Mouse (Mus musculus) layer of hippocampus, postnatal 36 days (tissue): Measurements from ENCODE around the gene Map4k3. TPM values are rescaled to one million over a fixed set of nuclear protein-coding genes. Genes with fewer than 3 reads are reported as not detected.

ENCODE experiments used
- DNase-seq, 2 experiments: peaks; one replicate each; pipeline ENCODE4 v3.0.0; 2022
- total RNA-seq, 2 experiments: library from RNA; stranded (reverse); gene quantifications; 2 replicates each; pipeline ENCODE4 v1.2.3; 2021

The Map4k3 gene
- total RNA-seq, 2 experiments from 2014 or later, result 89.8 to 92.7 TPM

GRCm38 (mm10) chr17:80683041-80683440 lies 45.2 kb downstream of the Map4k3 start:
- DNase-seq, result no peak

DNA sequence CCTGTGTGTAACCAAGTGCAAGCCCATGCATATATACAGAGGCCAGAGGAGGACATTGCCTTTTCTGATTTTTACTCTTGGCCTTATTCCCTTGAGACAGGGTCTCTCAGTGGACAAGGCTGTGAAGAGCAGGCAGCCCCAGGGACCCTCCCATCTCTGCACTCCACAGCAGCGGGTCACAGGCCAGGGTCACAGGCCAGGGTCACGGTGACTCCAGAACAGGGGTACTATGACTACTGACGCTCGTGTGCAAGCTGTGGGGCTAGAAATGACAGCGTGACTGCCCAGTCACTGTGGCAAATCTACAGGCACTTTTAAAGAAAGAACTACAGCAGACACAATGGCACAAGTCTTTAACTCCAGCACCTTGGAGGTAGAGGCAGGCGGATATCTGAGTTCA lies 50.1 kb downstream of the Map4k3 start:
- DNase-seq, result no peak

GRCm38 (mm10) chr17:80676859-80677535 lies 51.3 kb downstream of the Map4k3 start:
- DNase-seq, result no peak

DNA sequence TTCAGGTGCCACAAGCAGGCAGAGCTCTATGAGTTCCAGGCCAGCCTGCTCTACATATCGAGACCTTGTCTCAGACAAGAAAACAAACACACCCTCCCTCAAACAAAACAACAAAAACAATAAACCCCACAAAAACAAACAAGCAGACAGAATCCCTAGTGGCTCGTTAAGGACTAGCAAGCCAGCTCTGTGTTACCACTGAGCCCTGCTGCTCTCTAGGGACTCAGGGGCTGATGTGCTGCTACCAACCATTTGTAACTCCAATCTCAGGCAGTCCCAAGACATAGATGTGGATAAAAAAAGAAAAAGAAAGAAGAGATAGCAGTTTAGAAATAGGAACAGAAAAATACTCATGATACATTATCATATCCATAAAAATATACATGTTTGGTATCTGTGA lies 52.1 kb downstream of the Map4k3 start:
- DNase-seq, result no peak

- DNase-seq, result no peak
These were observed 57.9 kb downstream of the Map4k3 start for GRCm38 (mm10) chr17:80670395-80670794.

DNA sequence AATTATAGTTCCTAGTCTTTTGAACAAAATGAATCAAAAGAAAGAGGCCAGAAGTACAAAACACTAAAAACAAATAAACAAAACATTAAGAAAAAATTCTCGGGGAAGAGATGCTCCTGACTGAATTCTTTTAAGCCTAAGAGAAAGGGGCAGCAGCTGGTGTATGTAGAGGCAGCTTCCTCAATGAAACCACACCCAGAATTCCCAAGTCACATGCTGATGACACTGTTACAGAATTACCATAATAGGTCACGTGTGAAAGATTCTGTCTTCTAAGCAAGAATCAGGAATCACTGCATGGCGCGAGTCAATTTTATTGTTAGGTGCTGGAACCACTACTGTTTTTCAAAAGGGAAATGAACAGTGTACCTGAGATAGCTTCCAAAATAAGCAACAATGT lies 64.7 kb downstream of the Map4k3 start:
- no peak for DNase-seq

DNA sequence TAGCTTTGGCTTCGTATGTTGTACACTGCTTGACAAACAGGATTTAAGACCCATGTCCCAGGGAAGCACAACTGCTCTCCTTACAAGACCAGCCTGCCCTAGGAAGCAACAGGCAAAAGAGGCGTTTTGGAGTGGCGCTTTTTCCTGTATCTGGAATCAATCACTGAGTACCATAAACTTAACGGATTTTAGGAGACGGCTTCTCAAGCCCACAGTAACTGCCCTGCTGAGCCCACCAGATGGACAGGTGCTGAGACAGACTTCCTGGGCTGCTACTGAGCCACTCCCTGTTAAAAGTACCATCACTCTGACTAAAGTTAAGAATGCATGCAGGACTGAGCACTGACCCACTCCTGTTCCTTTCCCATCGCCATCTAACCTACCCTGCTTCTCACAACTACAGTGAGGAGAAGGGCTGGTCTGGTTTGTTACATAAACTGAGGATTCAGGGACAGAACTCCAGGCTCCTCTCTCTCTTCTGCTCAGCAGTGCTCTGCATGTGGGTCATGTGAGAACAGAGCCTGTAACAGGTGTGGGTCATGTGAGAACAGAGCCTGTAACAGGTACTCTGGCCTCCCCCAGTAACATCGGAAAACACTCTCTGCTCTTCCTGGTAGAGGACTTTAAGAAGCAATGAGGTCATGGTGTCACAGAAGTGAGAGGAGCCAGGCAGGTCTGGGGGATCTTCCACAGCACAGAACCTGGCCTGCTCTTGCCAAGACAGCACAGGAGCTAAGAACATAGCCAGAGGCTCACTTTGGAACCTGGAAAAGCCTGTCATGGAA lies 65.3 kb downstream of the Map4k3 start:
- no peak for DNase-seq

DNA sequence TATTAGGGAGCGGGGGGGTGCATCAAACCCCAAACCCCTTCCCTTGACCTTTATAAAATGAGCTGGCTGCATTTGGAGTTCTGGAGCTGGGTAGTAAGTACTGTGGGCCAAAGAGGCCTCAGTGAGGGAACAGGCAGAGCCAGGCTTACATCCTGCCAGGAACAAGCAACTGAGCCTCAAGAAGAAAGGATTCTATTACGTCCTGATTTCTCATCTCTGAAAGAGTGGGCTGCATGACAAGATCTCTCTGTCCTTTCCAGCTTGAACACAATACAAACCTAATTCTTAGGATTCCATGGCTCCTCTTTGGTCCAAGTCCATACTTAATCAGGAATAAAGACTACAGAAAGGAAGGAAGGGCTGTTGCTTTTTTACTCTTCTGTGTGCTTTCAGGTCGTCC lies 66.4 kb downstream of the Map4k3 start:
- peak in 1 of 2 experiments; percentile 27 for DNase-seq

DNA sequence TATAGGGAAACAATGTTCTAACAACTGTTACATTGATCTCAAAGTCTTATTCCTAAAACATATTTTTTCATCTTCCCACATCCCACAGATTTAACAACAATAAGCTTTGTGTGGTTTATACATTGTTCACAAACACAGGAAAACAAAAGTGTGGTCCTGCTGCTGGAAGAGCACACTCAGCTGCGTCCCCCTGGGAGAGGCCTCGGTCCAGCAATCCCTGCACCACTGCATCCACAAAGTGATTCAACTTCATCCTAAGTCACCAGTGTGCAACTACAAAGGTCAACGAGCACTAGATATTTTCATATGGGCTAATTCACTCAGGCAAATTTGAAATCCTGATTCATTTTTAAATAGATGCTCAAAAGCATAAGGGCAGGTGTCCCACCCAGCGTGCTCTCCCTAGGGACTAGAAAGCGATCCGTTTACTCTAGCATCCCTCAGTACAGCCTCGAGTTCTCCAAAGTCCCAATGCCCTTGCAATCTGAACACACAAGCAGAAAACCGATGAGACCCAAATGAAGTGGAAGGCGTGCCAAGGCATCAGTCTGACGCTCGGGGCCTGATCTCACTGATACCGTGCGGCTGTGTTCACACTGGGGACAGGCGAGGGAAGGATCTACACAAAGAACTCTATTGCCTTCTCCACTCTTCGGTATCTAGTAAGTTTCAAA lies 67.4 kb downstream of the Map4k3 start:
- DNase-seq, result no peak

- no peak for DNase-seq
These were observed 68.1 kb downstream of the Map4k3 start for GRCm38 (mm10) chr17:80660234-80660633.

- DNase-seq, result no peak
These were observed 68.5 kb downstream of the Map4k3 start for GRCm38 (mm10) chr17:80659821-80660220.

DNA sequence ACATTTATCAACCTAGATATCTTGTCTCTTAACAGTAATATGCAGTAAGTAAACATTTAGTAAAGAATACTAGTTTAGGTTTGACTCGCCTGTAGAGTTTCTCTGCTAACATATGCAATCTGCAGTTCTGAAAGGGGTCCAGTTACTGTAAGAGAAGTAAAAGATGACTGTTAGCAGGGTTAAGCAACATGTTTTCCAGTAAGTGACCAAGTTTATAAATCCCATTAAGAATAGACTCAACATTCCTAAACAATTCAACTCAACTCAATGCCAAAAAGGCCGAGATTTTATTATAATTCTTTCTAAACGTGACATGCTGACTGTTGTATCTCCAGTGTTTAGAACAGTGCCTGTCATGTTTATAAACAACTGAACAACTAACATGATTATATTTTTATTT lies 74.0 kb downstream of the Map4k3 start:
- no peak for DNase-seq

GRCm38 (mm10) chr17:80652740-80653139 lies 75.5 kb downstream of the Map4k3 start:
- DNase-seq, result no peak

DNA sequence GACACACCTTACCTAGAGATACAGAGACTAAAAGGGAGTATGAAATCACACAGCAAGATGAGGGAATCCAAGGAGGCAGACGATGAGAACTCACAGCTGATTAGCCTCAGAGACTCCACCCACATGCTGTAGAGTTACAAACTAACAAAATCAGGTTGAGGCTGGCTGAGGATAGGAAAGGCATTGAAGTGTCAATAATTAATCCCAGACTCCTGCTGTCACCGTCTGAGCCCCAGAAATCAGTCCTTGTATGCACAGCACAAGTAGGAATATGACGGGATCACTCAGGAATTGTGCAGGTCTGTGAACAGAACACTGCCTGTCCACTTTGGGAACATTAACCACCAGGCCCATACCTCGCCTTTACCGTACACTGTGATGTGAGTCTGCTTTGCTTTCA lies 81.4 kb downstream of the Map4k3 start:
- no peak for DNase-seq

GRCm38 (mm10) chr17:80646131-80646530 lies 82.2 kb downstream of the Map4k3 start:
- DNase-seq, result no peak

DNA sequence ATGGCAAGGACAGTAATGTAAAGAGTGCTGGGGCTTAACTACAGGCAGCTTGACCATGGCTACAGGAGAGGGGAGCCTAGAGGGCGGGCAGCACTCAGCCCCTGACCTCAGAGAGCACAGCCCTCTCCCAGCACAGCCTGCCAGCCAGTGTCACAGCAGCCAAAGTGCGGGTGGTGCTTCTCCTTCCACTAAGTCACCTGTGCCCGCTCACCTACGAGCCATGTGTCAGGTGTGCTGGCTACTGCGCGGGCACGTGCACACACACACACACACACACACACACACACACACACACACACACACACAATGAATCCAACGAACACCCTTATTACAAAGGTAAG lies 82.6 kb downstream of the Map4k3 start:
- DNase-seq, result no peak

DNA sequence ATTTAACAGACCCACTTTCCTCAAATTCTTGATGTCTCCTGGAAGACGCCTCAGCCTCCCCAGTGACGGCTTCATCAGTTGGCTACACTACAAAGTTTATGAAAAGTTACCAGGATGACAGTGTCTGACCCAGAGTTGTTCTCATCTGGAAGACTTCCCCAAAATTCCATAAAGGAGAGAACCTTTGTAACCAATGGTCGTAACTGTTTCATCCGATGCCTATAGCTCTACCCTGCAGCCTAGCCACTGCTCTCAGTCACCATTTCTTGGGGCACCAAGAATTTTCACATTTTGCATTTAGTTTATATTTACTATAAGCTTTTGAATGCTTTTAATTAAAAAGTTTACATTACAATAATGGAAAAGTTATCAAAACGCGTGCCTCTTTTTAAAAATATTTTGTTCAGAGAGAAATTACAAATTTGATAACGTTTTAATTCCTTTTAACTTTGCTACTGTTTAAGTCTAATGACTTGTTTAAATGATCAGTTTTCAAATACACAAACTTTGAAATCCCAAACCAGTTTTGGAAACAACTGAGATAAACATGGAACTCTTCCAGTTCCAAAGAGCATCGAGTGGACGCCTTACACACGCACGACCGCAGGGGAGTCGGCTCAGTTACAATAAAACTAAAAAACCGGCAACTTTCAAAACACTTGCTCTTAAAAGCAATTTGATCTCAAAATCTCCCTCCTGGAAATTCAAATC lies 83.1 kb downstream of the Map4k3 start:
- no peak for DNase-seq

DNA sequence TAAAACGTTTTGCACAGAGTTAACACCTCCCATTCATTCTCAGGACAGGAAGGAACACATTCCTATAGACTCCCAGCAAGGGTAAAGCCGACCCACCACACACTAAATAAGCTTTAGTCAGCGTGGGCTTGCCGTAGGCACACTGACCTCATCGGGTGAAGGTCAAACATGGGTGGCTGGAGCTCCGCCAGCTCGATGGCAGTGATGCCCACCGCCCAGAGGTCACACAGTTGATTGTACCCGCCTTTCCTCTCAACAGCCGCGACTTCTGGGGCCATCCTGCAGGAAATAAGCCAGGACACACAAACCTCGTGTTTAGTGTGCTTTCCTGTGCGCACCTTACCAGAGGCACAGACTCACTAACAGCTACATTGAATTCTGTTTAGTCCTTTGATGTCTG lies 83.7 kb downstream of the Map4k3 start:
- no peak for DNase-seq

DNA sequence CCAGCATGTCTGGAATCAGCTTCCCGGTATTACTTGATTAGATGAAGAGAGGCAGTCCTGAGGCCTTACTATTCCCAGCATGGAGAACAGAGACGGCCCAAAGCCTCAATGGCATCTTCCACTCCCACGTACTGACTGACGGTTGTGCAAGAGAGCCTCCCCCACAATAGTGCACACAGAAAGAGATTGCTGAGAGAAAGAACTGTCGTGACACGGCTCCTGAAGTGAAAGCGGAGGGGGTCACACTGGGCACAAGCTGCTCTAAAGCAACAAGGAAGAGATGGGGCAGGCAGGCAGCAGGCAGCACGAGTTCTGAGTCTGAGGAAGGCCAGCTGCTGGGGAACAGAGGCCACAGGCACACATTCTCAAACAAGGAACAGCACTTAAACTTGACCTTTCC lies 90.2 kb downstream of the Map4k3 start:
- DNase-seq, result no peak

DNA sequence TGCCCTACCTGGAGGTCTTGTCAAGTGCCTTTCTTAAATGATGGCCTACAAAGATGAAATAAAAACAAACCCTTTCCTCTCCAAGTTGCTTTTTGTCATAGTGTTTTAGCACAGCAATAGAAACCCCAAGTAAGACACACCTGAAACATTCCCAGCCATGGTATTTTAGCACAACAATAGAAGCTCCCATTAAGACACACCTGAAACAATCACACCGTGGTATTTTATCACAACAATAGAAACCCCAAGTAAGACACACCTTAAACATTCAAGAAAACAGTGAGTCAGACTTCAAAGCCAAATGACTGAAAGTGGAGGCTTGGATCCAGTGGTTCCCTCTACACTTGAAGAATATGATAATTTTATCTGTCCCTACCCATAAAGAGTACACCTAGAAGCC lies 92.5 kb downstream of the Map4k3 start:
- DNase-seq, result no peak

- DNase-seq, result no peak
These were observed 95.4 kb downstream of the Map4k3 start for GRCm38 (mm10) chr17:80632846-80633245.

DNA sequence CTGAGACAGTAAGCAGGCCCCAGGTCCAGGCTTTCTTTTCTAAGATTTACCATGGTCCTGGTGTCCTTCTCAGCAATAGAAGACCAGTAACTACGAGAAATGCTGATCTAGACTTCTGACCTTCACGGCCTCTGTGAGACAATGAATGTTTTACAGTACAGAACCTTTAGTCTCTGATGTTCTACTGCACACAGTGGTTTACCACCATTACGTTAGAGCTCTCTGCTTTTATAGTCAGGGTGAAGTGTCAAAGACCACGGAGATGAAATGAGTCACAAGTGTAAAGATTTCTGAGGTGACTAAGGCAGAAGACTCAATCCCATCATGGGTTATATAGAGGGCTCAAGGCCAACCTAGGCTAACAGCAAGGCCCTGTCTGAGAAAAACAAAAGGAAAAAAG lies 95.9 kb downstream of the Map4k3 start:
- DNase-seq, result no peak

DNA sequence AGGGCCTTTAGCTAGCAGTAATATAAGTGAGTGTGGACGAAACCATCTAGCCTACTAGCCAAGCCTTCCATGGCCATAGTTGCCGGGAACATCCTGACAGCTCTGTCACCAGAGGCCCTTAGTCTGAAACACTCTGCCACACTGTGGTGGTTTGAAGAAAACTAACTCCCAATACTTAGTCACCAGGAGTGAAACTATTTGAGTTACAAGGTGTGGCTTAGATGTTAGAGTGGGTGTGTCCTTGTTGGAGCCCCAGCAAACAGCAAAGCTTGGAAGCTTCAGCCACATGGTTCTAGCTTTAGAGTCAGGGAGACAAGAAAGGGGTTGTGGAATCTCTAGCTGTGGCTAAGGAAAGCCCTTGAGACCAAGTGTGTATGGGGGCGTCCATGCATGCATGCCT lies 97.3 kb downstream of the Map4k3 start:
- DNase-seq, result no peak
